Mouse (Mus musculus): ENCODE data around the gene Tom1.
A peak's percentile ranks its signal among the peaks of the same experiment; 100 is the strongest.

The Tom1 gene

GRCm38 (mm10) chr8:75088989-75089881 lies 55.7 kb downstream of the Tom1 start:
- peak in 1 of 2 experiments; percentile 45 for DNase-seq (ENCODE audit: low spot score in 2 of 2)

- DNase-seq (ENCODE audit: low spot score in 2 of 2) = no peak
These were observed 57.4 kb downstream of the Tom1 start for GRCm38 (mm10) chr8:75090781-75091365.

DNA sequence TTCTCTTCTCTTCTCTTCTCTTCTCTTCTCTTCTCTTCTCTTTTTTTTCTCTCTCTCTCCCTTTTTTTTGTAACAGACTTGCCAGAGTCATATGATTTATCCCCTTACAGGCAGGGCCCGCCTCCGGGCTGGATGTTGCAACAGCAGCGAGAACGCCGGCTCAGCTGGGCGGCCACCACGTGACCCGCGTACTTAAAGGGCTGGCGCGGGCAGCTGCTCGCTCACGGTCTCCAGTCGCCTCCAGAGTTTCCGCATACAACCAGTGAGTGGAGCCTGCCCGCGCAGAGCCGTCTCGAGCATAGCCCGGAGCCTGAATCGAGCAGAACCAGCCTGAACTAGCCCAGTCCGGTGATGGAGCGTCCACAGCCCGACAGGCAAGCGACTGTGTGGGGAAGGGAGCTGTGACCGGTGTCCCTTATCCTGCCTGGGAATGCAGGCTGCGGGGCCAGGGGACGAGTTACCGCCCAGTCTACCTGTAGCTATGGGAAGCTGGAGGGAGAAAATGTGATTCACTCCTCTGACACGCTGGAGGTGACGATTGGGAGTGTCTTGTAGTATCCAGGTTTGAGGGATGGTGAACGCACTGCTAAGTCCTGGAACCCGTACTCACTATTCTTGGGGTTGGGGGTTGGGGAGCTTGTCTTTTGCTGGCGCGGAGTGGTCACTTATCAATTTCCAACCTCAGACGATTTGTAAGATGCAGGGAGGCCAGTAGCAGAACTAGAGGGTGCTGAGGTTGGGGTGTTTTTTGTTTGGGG lies 60.1 kb downstream of the Tom1 start, which contains the start of gene Hmox1:
Gene Hmox1 (plus strand): TSS at position 223 of the 758 bp plus-strand sequence.
- DNase-seq (ENCODE audit: low spot score in 2 of 2) = peak; percentile 59 to 85

DNA sequence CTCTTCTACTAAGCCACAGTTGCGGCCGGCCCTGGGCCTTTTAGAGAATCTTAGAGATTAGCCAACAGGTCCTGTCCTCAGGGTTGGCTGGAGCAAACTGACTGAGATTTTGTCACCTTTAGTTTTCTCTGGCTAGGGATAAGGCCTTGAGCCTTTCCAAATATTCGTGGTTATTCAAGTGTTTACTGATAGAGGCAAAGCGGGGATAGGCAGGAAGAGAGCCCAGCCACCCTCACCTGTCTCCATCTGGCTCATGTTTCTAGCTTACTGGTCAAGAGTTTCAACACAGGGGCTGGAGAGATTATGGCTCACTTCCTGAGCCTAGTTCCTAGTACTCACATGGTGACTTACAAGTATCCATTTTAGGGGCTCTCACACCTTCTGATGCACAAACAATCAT lies 69.5 kb downstream of the Tom1 start:
- DNase-seq (ENCODE audit: low spot score in 2 of 2) = no peak

GRCm38 (mm10) chr8:75103376-75103878 lies 69.9 kb downstream of the Tom1 start:
- DNase-seq (ENCODE audit: low spot score in 2 of 2) = no peak

- peak; percentile 76 to 91 for DNase-seq (ENCODE audit: low spot score in 2 of 2)
These were observed 75.2 kb downstream of the Tom1 start for GRCm38 (mm10) chr8:75108527-75109235.

DNA sequence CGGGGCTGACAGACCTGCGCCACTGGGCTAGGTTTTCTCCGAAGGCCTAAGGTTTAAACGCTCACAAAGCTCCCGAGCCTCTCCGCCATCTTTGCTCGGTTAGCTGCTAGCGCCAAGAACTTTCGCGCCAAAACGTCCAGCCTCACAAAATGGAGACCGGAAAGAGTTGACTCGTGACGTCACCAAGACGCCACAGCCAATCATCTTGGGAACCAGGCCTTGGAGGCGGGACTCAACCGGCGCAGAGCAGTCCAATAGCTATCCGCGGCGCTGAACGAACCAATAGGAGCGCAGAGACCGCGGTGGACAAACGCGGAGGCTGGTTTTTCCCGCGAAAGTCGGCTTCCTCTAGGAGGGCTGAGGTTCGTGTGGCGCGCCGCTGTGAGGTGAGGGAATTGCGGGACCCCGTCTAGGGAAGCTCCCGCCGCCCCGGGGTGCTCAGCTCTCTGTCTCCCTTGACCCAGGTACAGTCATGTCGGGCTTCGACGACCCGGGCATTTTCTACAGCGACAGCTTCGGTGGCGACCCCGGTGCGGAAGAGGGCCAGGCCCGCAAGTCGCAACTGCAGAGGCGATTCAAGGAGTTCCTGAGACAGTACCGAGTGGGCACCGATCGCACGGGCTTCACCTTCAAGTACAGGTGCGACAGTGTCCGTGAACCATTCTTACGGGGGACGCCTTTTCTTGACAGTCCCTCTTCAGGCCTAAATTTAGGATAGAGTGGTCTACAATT lies 75.9 kb downstream of the Tom1 start, which contains the start of gene Mcm5:
Gene Mcm5 (plus strand): TSS at position 334 of the 732 bp plus-strand sequence.
- DNase-seq (ENCODE audit: low spot score in 2 of 2) = peak; percentile 98 to 99

DNA sequence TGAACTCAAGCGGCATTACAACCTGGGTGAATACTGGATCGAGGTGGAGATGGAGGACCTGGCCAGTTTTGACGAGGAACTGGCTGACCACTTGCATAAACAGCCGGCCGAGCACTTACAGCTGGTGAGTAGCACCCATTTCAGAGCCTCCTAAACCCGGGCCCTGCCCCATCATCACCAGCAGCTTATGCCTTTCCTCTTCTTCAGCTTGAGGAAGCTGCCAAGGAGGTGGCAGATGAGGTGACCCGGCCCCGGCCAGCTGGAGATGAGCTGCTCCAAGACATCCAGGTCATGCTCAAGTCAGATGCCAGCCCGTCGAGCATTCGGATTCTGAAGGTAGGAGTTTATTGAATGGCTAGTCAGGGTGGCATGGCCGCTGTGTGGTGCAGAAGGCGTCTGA lies 76.6 kb downstream of the Tom1 start:
- DNase-seq (ENCODE audit: low spot score in 2 of 2) = peak; percentile 41 to 50

DNA sequence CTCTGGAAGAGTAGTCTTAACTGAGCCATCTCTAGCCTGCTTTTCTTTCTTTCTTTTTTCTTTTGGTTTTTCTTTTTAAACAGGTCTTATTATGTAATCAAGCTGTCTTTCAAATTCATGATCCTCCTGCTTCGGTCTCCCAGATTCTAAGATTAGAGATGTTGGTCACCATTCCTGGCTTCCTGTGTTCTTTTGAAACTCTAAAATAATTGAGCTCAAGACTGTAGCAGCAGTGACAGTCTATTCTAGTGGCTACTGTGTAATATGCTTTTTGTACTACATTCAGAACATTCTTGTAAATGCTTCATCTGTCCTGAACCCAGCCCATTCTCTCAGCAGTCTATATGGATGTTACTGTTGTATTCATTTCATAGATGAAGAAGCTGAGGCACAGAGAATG lies 85.0 kb downstream of the Tom1 start:
- no peak for DNase-seq (ENCODE audit: low spot score in 2 of 2)

DNA sequence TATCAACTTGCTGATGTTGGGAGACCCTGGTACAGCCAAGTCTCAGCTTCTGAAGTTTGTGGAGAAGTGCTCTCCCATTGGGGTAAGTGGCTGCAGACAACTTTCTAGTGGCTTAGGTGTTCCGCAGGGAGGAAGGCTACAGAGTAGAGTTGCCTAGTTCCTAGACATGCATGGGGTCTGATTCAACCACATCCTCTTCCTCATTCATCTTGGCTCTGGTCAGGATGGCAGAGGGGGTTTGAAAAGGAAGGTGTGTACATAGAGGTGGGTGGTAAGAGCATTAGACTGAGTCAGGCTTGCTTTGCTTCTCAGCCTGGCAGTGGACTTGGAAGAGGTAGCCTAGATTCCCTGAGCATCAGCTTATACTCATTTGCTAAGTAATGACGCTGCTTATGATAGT lies 85.8 kb downstream of the Tom1 start:
- DNase-seq (ENCODE audit: low spot score in 2 of 2) = no peak
